Mouse (Mus musculus): Measurements from ENCODE around the gene Sult6b2.

Sult6b2 gene

GRCm38 (mm10) chr6:142776935-142777334 lies 27.4 kb downstream of the Sult6b2 start:
- no peak for DNase-seq

GRCm38 (mm10) chr6:142773566-142773965 lies 30.7 kb downstream of the Sult6b2 start:
- no peak for DNase-seq

GRCm38 (mm10) chr6:142771643-142772042 lies 32.7 kb downstream of the Sult6b2 start:
- DNase-seq = no peak

GRCm38 (mm10) chr6:142769896-142770295 lies 34.4 kb downstream of the Sult6b2 start:
- no peak for DNase-seq

- DNase-seq = no peak
These were observed 37.0 kb downstream of the Sult6b2 start for GRCm38 (mm10) chr6:142767305-142767704.

GRCm38 (mm10) chr6:142764933-142765332 lies 39.4 kb downstream of the Sult6b2 start:
- no peak for DNase-seq

GRCm38 (mm10) chr6:142759633-142760032 lies 44.7 kb downstream of the Sult6b2 start:
- DNase-seq = no peak

GRCm38 (mm10) chr6:142758562-142758961 lies 45.7 kb downstream of the Sult6b2 start:
- no peak for DNase-seq

GRCm38 (mm10) chr6:142757976-142758375 lies 46.3 kb downstream of the Sult6b2 start:
- no peak for DNase-seq

- DNase-seq = no peak
These were observed 46.9 kb downstream of the Sult6b2 start for GRCm38 (mm10) chr6:142757334-142757965.

GRCm38 (mm10) chr6:142756507-142757333 lies 47.6 kb downstream of the Sult6b2 start, which contains the start of gene Cmas:
Gene Cmas, plus strand, starts transcription at chr6:142756686.
- peak; percentile 93 for DNase-seq

- DNase-seq = no peak
These were observed 51.7 kb downstream of the Sult6b2 start for GRCm38 (mm10) chr6:142752331-142753246.

GRCm38 (mm10) chr6:142751365-142751764 lies 52.9 kb downstream of the Sult6b2 start:
- no peak for DNase-seq

GRCm38 (mm10) chr6:142748057-142748708 lies 56.1 kb downstream of the Sult6b2 start:
- DNase-seq = no peak

- no peak for DNase-seq
These were observed 57.1 kb downstream of the Sult6b2 start for GRCm38 (mm10) chr6:142747165-142747564.

GRCm38 (mm10) chr6:142746765-142747164 lies 57.5 kb downstream of the Sult6b2 start:
- no peak for DNase-seq

- DNase-seq = no peak
These were observed 58.8 kb downstream of the Sult6b2 start for GRCm38 (mm10) chr6:142745484-142745883.

GRCm38 (mm10) chr6:142743193-142743592 lies 61.1 kb downstream of the Sult6b2 start:
- no peak for DNase-seq

GRCm38 (mm10) chr6:142741763-142742162 lies 62.5 kb downstream of the Sult6b2 start:
- DNase-seq = no peak

- DNase-seq = no peak
These were observed 65.7 kb downstream of the Sult6b2 start for GRCm38 (mm10) chr6:142738637-142739036.

GRCm38 (mm10) chr6:142738225-142738624 lies 66.1 kb downstream of the Sult6b2 start:
- no peak for DNase-seq

GRCm38 (mm10) chr6:142735302-142736005 lies 68.8 kb downstream of the Sult6b2 start:
- DNase-seq = no peak
